Mouse (Mus musculus) CH12.LX (cell line): ENCODE data around the gene Ermap. TPM values are rescaled to one million over a fixed set of nuclear protein-coding genes. Genes with fewer than 3 reads are reported as not detected.

Experiments
- DNase-seq: peaks from one replicate; pipeline ENCODE4 v3.0.0-alpha.2; 2013; ENCODE audit errors: extremely low read depth
- H3K27ac ChIP-seq: 2 replicates; pipeline ENCODE4 v1.5.1; 2012; ENCODE audit warnings: low read depth, mild to moderate bottlenecking, control low read depth, moderate library complexity; ENCODE audit not compliant: insufficient read depth
- H3K27me3 ChIP-seq: replicated peaks from 2 replicates; pipeline ENCODE3; 2012; ENCODE audit warnings: inconsistent platforms
- H3K36me3 ChIP-seq, 2 experiments: replicated peaks in 1 of 2; 2 replicates each; pipeline versions ENCODE3 to v1.6.1; 2012; ENCODE audit warnings: inconsistent platforms in 1 of 2, low read length in 1 of 2, mild to moderate bottlenecking in 1 of 2, mixed read lengths in 1 of 2, moderate library complexity in 1 of 2; ENCODE audit not compliant: control insufficient read depth in 1 of 2, insufficient read depth in 1 of 2
- H3K4me1 ChIP-seq, 2 experiments: 2 replicates each; pipeline ENCODE4 v1.6.1; 2012; ENCODE audit warnings: inconsistent platforms in 1 of 2, moderate library complexity in 1 of 2; ENCODE audit not compliant: insufficient read depth in 2 of 2, control insufficient read depth in 1 of 2
- H3K4me2 ChIP-seq: 2 replicates; pipeline ENCODE4 v1.6.1; 2012; ENCODE audit warnings: low read depth, mild to moderate bottlenecking, control low read depth; ENCODE audit not compliant: poor library complexity, insufficient read depth, severe bottlenecking
- H3K4me3 ChIP-seq, 3 experiments: fragments of 150-350 bp in 1 of 3; sonication (generic) in 1 of 3; replicated peaks in 1 of 3; 2 replicates each; pipeline versions ENCODE3 to v1.5.1; 2011 to 2012; ENCODE audit warnings: low read depth in 2 of 3, low read length in 2 of 3, mild to moderate bottlenecking in 2 of 3, moderate library complexity in 2 of 3, control low read depth in 1 of 3, improper control_type of control experiment in 1 of 3, inconsistent platforms in 1 of 3, mixed read lengths in 1 of 3; ENCODE audit not compliant: poor library complexity in 1 of 3
- H3K79me2 ChIP-seq: replicated peaks from 2 replicates; pipeline ENCODE4 v1.6.1; 2012; ENCODE audit warnings: mild to moderate bottlenecking, moderate library complexity; ENCODE audit not compliant: control insufficient read depth, poor library complexity, insufficient read depth, severe bottlenecking; ENCODE audit errors: extremely low read depth
- H3K9ac ChIP-seq: 2 replicates; pipeline ENCODE4 v1.6.1; 2012; ENCODE audit warnings: low read depth, mild to moderate bottlenecking, control low read depth, moderate library complexity; ENCODE audit not compliant: insufficient read depth
- H3K9me3 ChIP-seq: replicated peaks from 2 replicates; pipeline ENCODE3; 2012; ENCODE audit warnings: low read length, inconsistent platforms, mixed read lengths
- BHLHE40 ChIP-seq: IDR thresholded peaks from 2 replicates; pipeline ENCODE4 v1.6.1; 2011; ENCODE audit warnings: mild to moderate bottlenecking, low read depth, low read length, improper control_type of control experiment
- CHD1 ChIP-seq: IDR thresholded peaks from 2 replicates; pipeline ENCODE4 v1.6.1; 2012; ENCODE audit warnings: low read depth, low read length, improper control_type of control experiment, inconsistent platforms
- CHD2 ChIP-seq: IDR thresholded peaks from 2 replicates; pipeline ENCODE4 v1.6.1; 2011; ENCODE audit warnings: low read length, improper control_type of control experiment
- E2F4 ChIP-seq: IDR thresholded peaks from 2 replicates; pipeline ENCODE4 v1.6.1; 2011; ENCODE audit warnings: low read depth, low read length, improper control_type of control experiment; ENCODE audit not compliant: insufficient replicate concordance
- ELF1 ChIP-seq: IDR thresholded peaks from 2 replicates; pipeline ENCODE4 v1.6.1; 2014; ENCODE audit warnings: low read depth, mild to moderate bottlenecking, inconsistent platforms, low read length, improper control_type of control experiment
- EP300 ChIP-seq: IDR thresholded peaks from 2 replicates; pipeline ENCODE4 v1.6.1; 2011; ENCODE audit warnings: low read length, improper control_type of control experiment
- ETS1 ChIP-seq: conservative IDR thresholded peaks from 2 replicates; pipeline ENCODE4 v1.6.1; 2012; ENCODE audit warnings: low read depth, mild to moderate bottlenecking, inconsistent platforms, low read length, improper control_type of control experiment, moderate library complexity
- GABPA ChIP-seq: IDR thresholded peaks from 2 replicates; pipeline ENCODE4 v1.6.1; 2012; ENCODE audit warnings: low read depth, low read length, improper control_type of control experiment, inconsistent platforms; ENCODE audit not compliant: insufficient replicate concordance
- HCFC1 ChIP-seq: IDR thresholded peaks from 2 replicates; pipeline ENCODE4 v1.6.1; 2012; ENCODE audit warnings: low read depth, mild to moderate bottlenecking, inconsistent platforms, low read length, improper control_type of control experiment
- IRF4 ChIP-seq: IDR thresholded peaks from 2 replicates; pipeline ENCODE4 v1.6.1; 2014; ENCODE audit warnings: low read depth, mild to moderate bottlenecking, inconsistent platforms, low read length, improper control_type of control experiment
- JUN ChIP-seq: IDR thresholded peaks from 2 replicates; pipeline ENCODE4 v1.6.1; 2011; ENCODE audit warnings: low read depth, mild to moderate bottlenecking, low read length, improper control_type of control experiment, moderate library complexity; ENCODE audit not compliant: insufficient read depth
- KAT2A ChIP-seq: IDR thresholded peaks from 2 replicates; pipeline ENCODE4 v1.6.1; 2012; ENCODE audit warnings: low read length, improper control_type of control experiment, inconsistent platforms; ENCODE audit not compliant: insufficient replicate concordance
- MAFK ChIP-seq: IDR thresholded peaks from 2 replicates; pipeline ENCODE4 v1.6.1; 2011; ENCODE audit warnings: low read length, improper control_type of control experiment; ENCODE audit not compliant: insufficient replicate concordance
- MAX ChIP-seq: IDR thresholded peaks from 2 replicates; pipeline ENCODE4 v1.6.1; 2011; ENCODE audit warnings: low read length, improper control_type of control experiment
- MAZ ChIP-seq: IDR thresholded peaks from 2 replicates; pipeline ENCODE4 v1.6.1; 2012; ENCODE audit warnings: low read depth, mild to moderate bottlenecking, inconsistent platforms, low read length, improper control_type of control experiment, moderate library complexity
- MEF2A ChIP-seq: IDR thresholded peaks from 2 replicates; pipeline ENCODE4 v1.6.1; 2014; ENCODE audit warnings: low read depth, mild to moderate bottlenecking, inconsistent platforms, low read length, improper control_type of control experiment, borderline replicate concordance
- MXI1 ChIP-seq: IDR thresholded peaks from 2 replicates; pipeline ENCODE4 v1.6.1; 2011; ENCODE audit warnings: mild to moderate bottlenecking, low read depth, low read length, improper control_type of control experiment
- MYC ChIP-seq: IDR thresholded peaks from 2 replicates; pipeline ENCODE4 v1.6.1; 2011; ENCODE audit warnings: low read depth, mild to moderate bottlenecking, improper control_type of control experiment, low read length
- NELFE ChIP-seq: IDR thresholded peaks from 2 replicates; pipeline ENCODE4 v1.6.1; 2011; ENCODE audit warnings: low read depth, low read length, improper control_type of control experiment
- NRF1 ChIP-seq: IDR thresholded peaks from 2 replicates; pipeline ENCODE4 v1.6.1; 2014; ENCODE audit warnings: low read depth, mild to moderate bottlenecking, inconsistent platforms, low read length, improper control_type of control experiment, moderate library complexity
- POLR2A ChIP-seq: IDR thresholded peaks from 2 replicates; pipeline ENCODE4 v1.6.1; 2011; ENCODE audit warnings: low read depth, mild to moderate bottlenecking, improper control_type of control experiment, low read length
- POLR2AphosphoS2 ChIP-seq: IDR thresholded peaks from 2 replicates; pipeline ENCODE4 v1.6.1; 2011; ENCODE audit warnings: low read depth, low read length, improper control_type of control experiment
- SIN3A ChIP-seq: IDR thresholded peaks from 2 replicates; pipeline ENCODE4 v1.6.1; 2012; ENCODE audit warnings: low read length, improper control_type of control experiment, inconsistent platforms
- SMC3 ChIP-seq: IDR thresholded peaks from 2 replicates; pipeline ENCODE4 v1.6.1; 2011; ENCODE audit warnings: low read depth, low read length, improper control_type of control experiment
- TBP ChIP-seq: conservative IDR thresholded peaks from 2 replicates; pipeline ENCODE4 v1.6.1; 2011; ENCODE audit warnings: low read depth, low read length, improper control_type of control experiment
- TCF12 ChIP-seq: IDR thresholded peaks from 2 replicates; pipeline ENCODE4 v1.6.1; 2014; ENCODE audit warnings: low read depth, mild to moderate bottlenecking, inconsistent platforms, low read length, improper control_type of control experiment
- USF1 ChIP-seq: IDR thresholded peaks from 2 replicates; pipeline ENCODE4 v1.6.1; 2014; ENCODE audit warnings: low read depth, mild to moderate bottlenecking, inconsistent platforms, low read length, improper control_type of control experiment
- USF2 ChIP-seq: conservative IDR thresholded peaks from 2 replicates; pipeline ENCODE4 v1.6.1; 2011; ENCODE audit warnings: low read depth, low read length, improper control_type of control experiment
- ZC3H11A ChIP-seq: IDR thresholded peaks from 2 replicates; pipeline ENCODE4 v1.6.1; 2012; ENCODE audit warnings: low read depth, mild to moderate bottlenecking, inconsistent platforms, low read length, improper control_type of control experiment
- ZMIZ1 ChIP-seq: IDR thresholded peaks from 2 replicates; pipeline ENCODE4 v1.6.1; 2012; ENCODE audit warnings: low read depth, mild to moderate bottlenecking, inconsistent platforms, low read length, improper control_type of control experiment
- ZNF384 ChIP-seq: IDR thresholded peaks from 2 replicates; pipeline ENCODE4 v1.6.1; 2012; ENCODE audit warnings: low read depth, low read length, improper control_type of control experiment, inconsistent platforms
- dilution Hi-C: fragments of 300-500 bp; cut with MboI; formaldehyde crosslinking; loops from 2 replicates; pipeline ENCODE4 v1.14.3; 2020; ENCODE audit warnings: low sequenced_read_pairs; ENCODE audit not compliant: extremely low pct_unique_long_range_greater_than_20kb, extremely low pct_ligation_motif_present
- in situ Hi-C: fragments of 300-500 bp; cut with MboI; formaldehyde crosslinking; loops from 3 replicates; pipeline ENCODE4 v1.14.3; 2019; ENCODE audit warnings: low sequenced_read_pairs, low pct_ligation_motif_present, low pct_unique_long_range_greater_than_20kb, mixed read lengths
- polyA plus RNA-seq: library from polyadenylated mRNA; unstranded; fragments of >175 nt; gene quantifications from 2 replicates; pipeline ENCODE4 v1.2.1, GENCODE M21; 2012; ENCODE audit warnings: low read depth; ENCODE audit not compliant: insufficient read length
- total RNA-seq, 2 experiments: library from RNA; depleted of rRNA; stranded (reverse); fragments of 300-350 nt in 1 of 2; fragments of >200 nt in 1 of 2; gene quantifications; 2 replicates each; pipeline ENCODE4 v1.2.3; 2012 to 2014

Gene Ermap
- total and polyA plus RNA-seq, 3 experiments: not detected

- TF ChIP-seq SMC3: no peak
- peak; percentile 75 for TF ChIP-seq POLR2A
- TF ChIP-seq USF2: no peak
- TF ChIP-seq ZMIZ1: peak; percentile 66
- TF ChIP-seq USF1: no peak
- TF ChIP-seq MYC: no peak
- no peak for TF ChIP-seq ETS1
- peak; percentile 12; the same call in 1 of the 2 replicates for TF ChIP-seq TCF12
- TF ChIP-seq CHD2: peak; percentile 97
- 0 out of 2 replicates have a peak, but pooled peaks have one; percentile 48 for TF ChIP-seq TBP
- TF ChIP-seq POLR2AphosphoS2: peak; percentile 50; the same call in 1 of the 2 replicates
- TF ChIP-seq HCFC1: peak; percentile 98
- no peak for TF ChIP-seq EP300
- no peak; the same call in 1 of the 2 replicates for TF ChIP-seq CHD1
- TF ChIP-seq MXI1: peak; percentile 79; the same call in 1 of the 2 replicates
- TF ChIP-seq KAT2A: peak; percentile 97; the same call in 1 of the 2 replicates
- TF ChIP-seq IRF4: no peak
- TF ChIP-seq ZC3H11A: no peak
- TF ChIP-seq ELF1: peak; percentile 83
- no peak for TF ChIP-seq ZNF384
- TF ChIP-seq SIN3A: 0 out of 2 replicates have a peak, but pooled peaks have one; percentile 50
- TF ChIP-seq MAFK: no peak
- TF ChIP-seq NRF1: 0 out of 2 replicates have a peak, but pooled peaks have one; percentile 28
- TF ChIP-seq MEF2A: no peak
- peak; percentile 61 for TF ChIP-seq NELFE
- TF ChIP-seq JUN: no peak
- no peak for TF ChIP-seq MAZ
- TF ChIP-seq E2F4: no peak
- no peak for TF ChIP-seq MAX
- TF ChIP-seq BHLHE40: no peak
- peak; percentile 65; the same call in 1 of the 2 replicates for TF ChIP-seq GABPA
- TF ChIP-seq, all 38 proteins: peak for 14
- no peaks in the 10 kb centered on the region for H3K9me3 ChIP-seq
- peaks cover 10% of the 10 kb centered on the region for H3K27me3 ChIP-seq
- H3K4me1 ChIP-seq: peaks cover 0 to 12% of the 10 kb centered on the region in 2 experiments; a peak in 3 of 4 replicates
- peak within 1 kb of the TSS; percentile 55 for H3K9ac ChIP-seq
- in situ Hi-C loops: loop anchor here (5.0 to 10.0 kb wide), 3 partner anchors 33 to 519 kb away; partner anchors contain the start of gene Olfr62
- dilution Hi-C loops: no loop called here
- no peak within 1 kb of the TSS for H3K27ac ChIP-seq
- H3K79me2 ChIP-seq: no peaks in the 10 kb centered on the region
- H3K4me3 ChIP-seq: peak within 1 kb of the TSS; percentile 72 to 99 (median 95)
- peaks cover 14 to 26% of the 10 kb centered on the region in 2 experiments for H3K36me3 ChIP-seq
- peak; percentile 98 for DNase-seq
- H3K4me2 ChIP-seq: peak within 1 kb of the TSS; percentile 88
Observed at GRCm38 (mm10) chr4:119173851-119174453, 15.9 kb downstream of the Ermap start, which contains the start of gene Zfp691. TSS of gene Zfp691 (minus strand) at chr4:119174195.
